Comparison of ENCODE assay signal across 24 mouse cellular contexts in the genomic region with DNA sequence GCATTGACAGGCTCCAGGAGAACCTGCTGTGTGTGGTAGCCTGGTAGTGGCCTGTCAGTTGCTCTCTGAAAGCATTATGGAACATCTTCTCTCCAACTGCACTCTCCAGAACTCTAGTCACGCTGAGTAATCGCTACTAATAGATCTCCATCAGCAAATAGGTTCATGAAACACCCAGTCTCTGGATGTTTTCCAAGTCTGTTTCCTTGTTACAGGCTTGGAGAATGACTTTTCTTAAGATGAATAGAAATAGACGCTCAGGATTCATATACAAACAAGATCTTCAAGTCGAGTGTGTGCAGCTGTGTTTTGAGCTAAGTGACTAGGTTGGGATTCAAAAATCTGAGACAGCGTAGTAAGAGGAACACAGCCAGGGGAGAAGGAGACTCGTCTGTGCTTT.
"Had no signal": no experiment of that assay in that cellular context is flagged by ENCODE, and none has a peak within 500 bp of the region (broad histone marks: within the 10 kb centered on the region; RNA-seq: fewer than 3 reads in every experiment).

No protein-coding gene starts in this region.

- H3K27me3 ChIP-seq: limb, embryonic 13.5 days; liver, embryonic 12.5 days; liver, embryonic 15.5 days; neural tube, embryonic 12.5 days; neural tube, embryonic 15.5 days had no signal

- H3K27ac ChIP-seq: kidney, postnatal 0 days; layer of hippocampus, adult 2 months; limb, embryonic 10.5 days; limb, embryonic 13.5 days; liver, embryonic 12.5 days; liver, embryonic 15.5 days; midbrain, embryonic 10.5 days; neural tube, embryonic 12.5 days; neural tube, embryonic 15.5 days; stomach, postnatal 0 days had no signal

- H3K9me3 ChIP-seq: limb, embryonic 10.5 days; limb, embryonic 13.5 days; liver, embryonic 12.5 days; liver, embryonic 15.5 days; midbrain, embryonic 10.5 days; neural tube, embryonic 12.5 days; neural tube, embryonic 15.5 days had no signal

- H3K4me1 ChIP-seq: limb, embryonic 10.5 days; limb, embryonic 13.5 days; liver, embryonic 12.5 days; liver, embryonic 15.5 days; megakaryocyte, embryonic 14.5 days had no signal

- ATAC-seq: liver, embryonic 12.5 days had no signal

- H3K9ac ChIP-seq: limb, embryonic 13.5 days; liver, embryonic 12.5 days; liver, embryonic 15.5 days; neural tube, embryonic 12.5 days; neural tube, embryonic 15.5 days had no signal

- H3K4me3 ChIP-seq: layer of hippocampus, adult 2 months; limb, embryonic 10.5 days; limb, embryonic 13.5 days; liver, embryonic 12.5 days; liver, embryonic 15.5 days; megakaryocyte, embryonic 14.5 days; midbrain, embryonic 10.5 days; neural tube, embryonic 12.5 days; neural tube, embryonic 15.5 days had no signal

- H3K4me2 ChIP-seq: limb, embryonic 13.5 days; liver, embryonic 12.5 days; liver, embryonic 15.5 days; neural tube, embryonic 12.5 days; neural tube, embryonic 15.5 days had no signal

- DNase-seq: kidney, adult 18-20 months; kidney, postnatal 25 days; layer of hippocampus, adult 9-11 months; liver; lung, adult 2 months; lung, postnatal 14 days; midbrain, embryonic 14.5 days; right cerebral cortex, adult 18-20 months; right cerebral cortex, postnatal 14 days; right cerebral cortex, postnatal 4 days; thymus, adult 2 months; thymus, postnatal 14 days; thymus, postnatal 4 days had no signal

- H3K36me3 ChIP-seq: limb, embryonic 10.5 days; limb, embryonic 13.5 days; liver, embryonic 12.5 days; liver, embryonic 15.5 days; midbrain, embryonic 10.5 days had no signal
